In the genomic region with DNA sequence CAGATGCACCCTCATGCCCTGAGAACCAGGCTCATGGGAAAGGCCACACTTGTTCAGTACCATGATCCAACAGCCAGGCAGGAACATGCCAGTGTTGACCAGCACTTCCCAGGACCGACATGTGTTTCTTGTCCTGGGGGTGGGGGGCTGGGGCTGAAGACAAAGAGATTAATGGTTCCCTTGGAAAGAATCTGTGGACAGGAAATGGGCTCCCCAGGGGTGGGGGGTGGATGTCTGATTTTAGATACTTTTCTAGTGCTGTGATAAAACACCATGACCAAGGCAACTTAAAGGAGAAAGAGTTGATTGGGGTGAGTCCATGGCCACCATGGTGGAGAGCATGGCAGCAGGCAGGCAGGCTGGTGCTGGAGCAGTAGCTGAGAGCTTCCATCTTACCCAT, we compare ENCODE assay signal across 26 mouse cellular contexts. TPM values are rescaled to one million over a fixed set of nuclear protein-coding genes. Genes with fewer than 3 reads are reported as not detected.
"Had no signal": no experiment of that assay in that cellular context is flagged by ENCODE, and none has a peak within 500 bp of the region (broad histone marks: within the 10 kb centered on the region; RNA-seq: fewer than 3 reads in every experiment).

No protein-coding gene starts in this region.

- H3K9me3 ChIP-seq: midbrain, embryonic 10.5 days; midbrain, embryonic 12.5 days; neural tube, embryonic 13.5 days; neural tube, embryonic 15.5 days had no signal

- H3K27ac ChIP-seq: macrophage; midbrain, embryonic 10.5 days; midbrain, embryonic 12.5 days; neural tube, embryonic 13.5 days; neural tube, embryonic 15.5 days had no signal

- H3K36me3 ChIP-seq: midbrain, embryonic 10.5 days; midbrain, embryonic 12.5 days; neural tube, embryonic 13.5 days; neural tube, embryonic 15.5 days had no signal

- H3K4me2 ChIP-seq: midbrain, embryonic 12.5 days; neural tube, embryonic 13.5 days; neural tube, embryonic 15.5 days had no signal

- H3K4me3 ChIP-seq: midbrain, embryonic 10.5 days; midbrain, embryonic 12.5 days; myocyte; neural tube, embryonic 13.5 days; neural tube, embryonic 15.5 days had no signal

- ATAC-seq: liver, postnatal 0 days; midbrain, embryonic 16.5 days had no signal

- DNase-seq: liver, postnatal 0 days; lung, adult 2 months; lung, postnatal 10 days; midbrain, embryonic 14.5 days; retina, postnatal 1 day; right cerebral cortex, adult 18-20 months; right cerebral cortex, postnatal 25 days; right cerebral cortex, postnatal 4 days; spleen, adult 18-20 months; thymus, adult 18-20 months; thymus, postnatal 14 days; thymus, postnatal 36 days had no signal

- H3K9ac ChIP-seq: liver, postnatal 0 days; midbrain, embryonic 12.5 days; neural tube, embryonic 13.5 days; neural tube, embryonic 15.5 days had no signal

RNA-seq across cellular contexts. Expression of gene Kcnt1, which starts 18.7 kb away (rescaled TPM):
- total RNA-seq: megakaryocyte, adult 5-6 weeks; megakaryocyte-erythroid progenitor cell, adult 5-6 weeks had no signal
- polyA plus RNA-seq: macrophage, myocyte had no signal

RNA-seq across cellular contexts. Expression of gene Sohlh1, which starts 35.2 kb away (rescaled TPM):
- total RNA-seq: megakaryocyte, adult 5-6 weeks; megakaryocyte-erythroid progenitor cell, adult 5-6 weeks had no signal
- polyA plus RNA-seq: liver, postnatal 0 days; lung, adult 2 months; lung, embryonic 16.5 days; macrophage; midbrain, embryonic 10.5 days; midbrain, embryonic 12.5 days; midbrain, embryonic 14.5 days; midbrain, embryonic 16.5 days; myocyte; neural tube, embryonic 11.5 days; neural tube, embryonic 13.5 days; neural tube, embryonic 15.5 days; small intestine, adult 2 months; stomach, embryonic 14.5 days had no signal

RNA-seq across cellular contexts. Expression of gene Lcn9, which starts 59.3 kb away (rescaled TPM):
- total RNA-seq: megakaryocyte, adult 5-6 weeks; megakaryocyte-erythroid progenitor cell, adult 5-6 weeks had no signal
- polyA plus RNA-seq: liver, postnatal 0 days; lung, adult 2 months; lung, embryonic 16.5 days; macrophage; midbrain, embryonic 10.5 days; midbrain, embryonic 12.5 days; midbrain, embryonic 14.5 days; midbrain, embryonic 16.5 days; myocyte; neural tube, embryonic 11.5 days; neural tube, embryonic 13.5 days; neural tube, embryonic 15.5 days; small intestine, adult 2 months; stomach, embryonic 14.5 days; stomach, embryonic 16.5 days had no signal
